Mouse (Mus musculus): ENCODE results near the gene Srp68.

Srp68 gene

DNA sequence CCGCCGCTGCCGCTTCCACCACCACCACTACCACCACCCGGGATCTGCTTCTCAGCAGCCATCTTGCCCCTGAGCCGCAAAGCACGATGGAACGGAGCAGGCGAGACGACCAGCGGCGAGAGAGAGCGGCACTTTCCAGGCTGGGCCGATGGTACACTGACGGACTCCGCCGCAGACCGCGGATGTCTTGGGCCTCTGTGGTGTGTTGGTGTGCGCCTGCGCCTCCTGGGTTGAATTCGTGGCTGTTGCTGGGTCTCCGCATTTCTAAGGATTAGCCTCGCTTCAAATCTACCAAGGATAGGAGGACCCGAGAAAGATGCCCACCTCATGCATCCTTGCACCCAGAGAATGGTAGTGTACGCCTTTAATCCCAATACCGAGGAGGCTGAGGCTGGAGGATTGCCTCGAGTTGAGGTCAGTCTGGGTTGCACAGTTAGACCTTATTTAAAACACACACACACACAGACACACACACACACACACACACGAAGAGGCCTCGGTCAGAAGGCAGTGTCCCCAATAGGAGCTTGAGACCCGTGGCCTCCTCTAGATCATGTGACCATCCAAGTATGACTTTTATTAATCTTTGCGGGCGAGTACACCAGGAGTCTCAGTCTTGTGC lies at the start of gene Srp68:
Gene Srp68 (minus strand): TSS at position 173 of the 622 bp plus-strand sequence.
- peak; percentile 91 for DNase-seq

- peak; percentile 93 for DNase-seq
Measured at GRCm38 (mm10) chr11:116318719-116319659, 45.0 kb upstream of the Srp68 start.

GRCm38 (mm10) chr11:116312359-116312758 lies 38.3 kb upstream of the Srp68 start:
- DNase-seq = no peak

DNA sequence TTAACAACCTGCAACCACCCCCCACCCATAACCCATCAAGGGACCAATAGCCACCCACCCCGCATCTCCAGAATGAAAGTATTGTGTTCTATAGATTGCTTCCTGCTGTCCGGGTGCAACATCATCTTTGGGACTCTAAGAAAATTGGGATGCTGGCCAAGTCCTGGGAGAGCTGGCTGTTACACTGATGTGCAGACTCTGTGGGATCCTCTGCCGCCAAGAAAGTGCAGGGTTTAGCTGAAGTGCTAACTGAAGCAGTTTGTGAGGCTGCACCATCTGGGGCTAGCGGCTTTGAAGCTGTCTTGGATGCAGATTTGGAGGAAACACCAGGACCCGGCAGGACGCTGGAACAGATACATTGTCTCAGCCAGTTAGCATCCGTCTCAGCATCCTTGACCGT lies 37.2 kb upstream of the Srp68 start:
- peak; percentile 41 for DNase-seq

DNA sequence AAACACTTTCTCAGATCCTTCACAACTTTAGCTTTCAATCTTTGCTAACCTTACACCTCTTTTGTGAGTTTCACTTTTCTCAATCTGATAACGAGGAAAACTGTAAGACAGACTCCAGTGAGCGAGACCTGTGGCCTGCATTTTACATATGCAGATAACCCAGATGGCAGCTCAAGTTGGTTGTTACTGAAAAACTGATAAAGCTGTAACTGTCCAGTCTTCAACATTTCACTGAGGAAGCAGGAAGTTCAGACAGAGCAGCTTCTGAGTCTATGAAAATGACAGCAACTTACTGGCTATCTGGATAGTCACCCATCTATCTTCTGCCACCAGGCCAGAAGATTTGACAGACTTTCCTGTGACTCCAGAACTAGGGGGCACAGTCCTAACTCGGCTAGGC lies 35.6 kb upstream of the Srp68 start:
- no peak for DNase-seq

DNA sequence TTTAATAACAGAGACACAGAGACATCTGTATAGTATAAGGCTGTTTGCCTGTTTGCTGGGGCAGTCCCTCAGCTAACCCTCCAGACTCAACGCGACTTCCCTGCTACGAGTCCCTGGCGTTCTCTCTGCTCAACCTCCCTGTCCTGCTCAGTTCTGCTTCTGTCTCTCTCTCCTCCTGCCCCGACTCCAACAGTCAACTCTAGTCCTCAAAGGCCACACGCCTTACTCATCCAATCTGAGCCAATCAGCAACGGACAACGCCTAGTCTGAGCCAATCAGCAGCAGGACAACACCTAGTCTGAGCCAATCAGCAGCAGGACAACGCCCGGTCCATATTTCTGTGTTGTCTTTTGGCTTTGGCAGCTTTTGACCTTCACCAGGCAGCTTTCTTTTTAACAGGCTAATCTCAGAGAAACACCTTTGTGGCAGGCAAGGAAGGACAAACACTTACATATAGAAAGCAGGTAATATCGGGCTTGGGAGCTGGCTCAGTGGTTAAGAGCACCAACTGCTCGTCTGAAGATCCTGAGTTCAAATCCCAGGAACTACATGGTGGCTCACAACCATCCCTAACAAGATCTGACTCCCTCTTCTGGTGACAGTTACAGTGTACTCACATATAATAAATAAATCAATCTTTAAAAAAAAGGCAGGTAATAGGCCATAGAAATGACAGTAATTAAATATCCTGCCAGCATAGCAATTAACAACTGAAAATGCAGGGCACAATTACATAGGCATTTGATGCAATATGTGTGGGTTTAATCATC lies 33.9 kb upstream of the Srp68 start:
- DNase-seq = no peak

DNA sequence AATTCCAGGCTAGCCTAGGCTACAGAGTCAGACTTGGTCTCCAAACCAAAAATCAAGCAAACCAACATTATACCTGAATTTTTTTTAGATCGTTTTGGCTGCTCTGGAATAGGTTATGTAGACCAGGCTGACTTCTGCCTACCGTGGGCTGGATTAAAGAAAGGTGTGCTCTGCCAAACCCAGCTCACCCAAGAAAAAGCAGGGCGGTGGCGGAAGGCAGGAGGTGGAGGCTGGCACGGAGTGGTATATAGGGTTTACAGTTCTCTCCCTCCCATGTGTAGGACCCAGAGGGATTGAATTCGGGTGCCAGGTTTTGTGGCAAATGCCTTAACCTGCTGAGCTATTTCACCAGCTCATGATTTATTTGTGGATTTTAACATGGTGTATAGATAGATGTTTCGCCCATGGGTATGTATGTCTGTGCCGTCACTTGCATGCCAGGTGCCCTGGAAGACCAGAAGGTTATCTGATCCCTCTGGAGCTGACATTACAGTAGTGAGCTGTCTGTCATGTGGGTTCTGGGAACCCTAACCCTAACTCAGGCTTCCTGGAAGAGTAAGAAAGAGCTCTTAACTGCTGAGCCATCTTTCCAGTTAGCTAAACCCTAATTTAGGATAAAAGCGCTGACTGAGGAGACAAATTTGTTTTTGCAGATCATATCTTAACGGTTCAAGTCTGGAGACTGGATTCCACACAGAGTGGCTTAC lies 33.2 kb upstream of the Srp68 start, which contains the start of gene Exoc7:
Gene Exoc7 (minus strand): TSS at position 215 of the 707 bp plus-strand sequence.
- no peak for DNase-seq

GRCm38 (mm10) chr11:116306126-116306982 lies 32.3 kb upstream of the Srp68 start:
- peak; percentile 93 for DNase-seq

GRCm38 (mm10) chr11:116305423-116305822 lies 31.4 kb upstream of the Srp68 start:
- no peak for DNase-seq

GRCm38 (mm10) chr11:116298621-116299020 lies 24.6 kb upstream of the Srp68 start:
- no peak for DNase-seq

GRCm38 (mm10) chr11:116298221-116298620 lies 24.2 kb upstream of the Srp68 start:
- no peak for DNase-seq

GRCm38 (mm10) chr11:116297017-116297416 lies 23.0 kb upstream of the Srp68 start:
- DNase-seq = no peak

GRCm38 (mm10) chr11:116296191-116296734 lies 22.2 kb upstream of the Srp68 start:
- DNase-seq = no peak

- DNase-seq = peak; percentile 53
Measured at GRCm38 (mm10) chr11:116294319-116294718, 20.3 kb upstream of the Srp68 start.

DNA sequence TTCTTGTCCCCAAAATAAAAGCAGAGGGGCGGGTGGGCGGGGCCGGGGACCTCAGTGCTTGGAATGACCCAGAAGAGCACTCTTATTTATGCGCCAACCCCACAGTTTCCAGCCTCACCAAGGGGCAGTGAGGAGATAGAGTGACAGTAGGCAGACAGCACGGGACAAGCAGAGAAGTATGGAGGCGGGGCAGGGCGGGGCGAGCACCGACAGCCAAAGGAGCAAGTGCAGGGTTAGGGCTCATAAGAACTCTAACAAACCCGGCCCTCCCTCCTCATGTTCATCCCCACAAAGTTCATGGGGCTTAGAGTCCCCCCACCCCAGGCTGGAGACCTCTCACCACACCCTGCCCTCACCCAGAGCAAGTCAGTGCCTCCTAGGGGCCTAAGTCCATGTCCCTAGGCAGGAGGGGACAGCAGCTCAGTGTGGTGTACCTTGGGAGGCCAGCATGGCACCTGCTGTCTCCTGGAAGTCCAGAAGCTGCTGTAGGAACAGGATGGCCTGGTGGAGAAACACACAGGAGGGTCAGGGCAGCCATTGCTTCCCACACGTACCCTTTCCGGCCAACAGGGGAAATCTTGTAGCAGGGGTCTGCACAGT lies 19.6 kb upstream of the Srp68 start:
- DNase-seq = no peak

DNA sequence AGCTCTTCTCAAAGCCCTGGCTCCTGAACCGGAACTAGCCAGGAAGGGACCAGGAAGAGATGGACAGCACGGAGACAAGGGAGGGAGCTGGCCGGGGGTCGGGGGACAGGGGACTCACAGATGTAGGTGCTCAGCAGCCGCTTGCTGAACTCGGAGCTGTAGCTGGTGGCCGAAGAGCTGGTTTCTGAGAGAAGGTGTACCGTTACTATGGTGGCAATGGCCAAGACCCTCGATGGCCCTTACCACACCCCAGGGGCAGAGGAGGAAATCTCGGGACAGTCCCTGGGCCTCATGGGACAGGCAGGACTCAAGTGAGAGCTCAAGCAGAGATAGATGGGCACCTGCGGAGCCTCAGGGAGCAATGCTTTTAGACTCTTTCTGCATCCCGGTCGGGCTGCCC lies 18.4 kb upstream of the Srp68 start:
- DNase-seq = no peak

GRCm38 (mm10) chr11:116290556-116290955 lies 16.5 kb upstream of the Srp68 start:
- no peak for DNase-seq

- no peak for DNase-seq
Measured at GRCm38 (mm10) chr11:116287351-116287750, 13.3 kb upstream of the Srp68 start.

DNA sequence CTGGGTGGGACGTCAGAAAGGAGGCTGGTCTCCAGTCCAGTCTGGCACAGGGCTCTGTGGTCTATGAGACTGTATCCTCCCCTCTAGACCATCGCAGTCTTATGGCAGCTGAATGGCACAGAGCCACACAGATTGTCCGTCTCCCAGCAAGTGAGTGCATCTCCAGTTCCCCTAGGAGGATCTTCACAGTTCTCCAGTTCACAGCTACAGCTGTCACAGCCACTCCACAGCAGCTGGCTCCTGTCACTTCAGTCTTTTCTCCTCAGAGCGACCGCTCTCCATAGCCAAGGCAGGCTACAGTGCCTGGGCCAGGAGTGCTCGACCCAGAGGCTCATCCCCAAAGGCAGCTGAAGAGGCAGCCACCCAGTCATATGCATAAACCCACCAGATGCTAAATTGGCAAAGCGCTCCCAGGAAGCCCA lies 11.8 kb upstream of the Srp68 start:
- DNase-seq = no peak

DNA sequence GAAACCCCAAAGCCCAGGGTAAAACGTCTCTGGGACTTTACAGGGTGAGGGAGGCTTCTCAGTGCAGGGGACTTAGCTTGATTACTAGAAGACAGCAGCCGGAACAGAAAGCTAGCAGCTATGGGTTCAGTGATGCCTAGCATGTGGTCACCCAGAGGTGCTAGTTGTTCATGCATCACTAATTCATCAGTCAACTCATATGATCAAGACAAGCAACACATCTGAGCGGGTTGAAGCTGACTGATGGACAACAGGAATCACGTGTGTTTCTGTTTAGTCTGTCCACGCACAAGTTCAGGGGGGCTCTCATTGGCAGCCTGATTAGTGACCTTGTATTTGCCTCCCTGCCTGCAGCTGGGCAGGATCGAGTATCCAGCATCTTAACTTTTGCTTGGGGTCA lies 10.0 kb upstream of the Srp68 start:
- no peak for DNase-seq

Data from right cerebral cortex, postnatal 14 days (tissue).